Mouse (Mus musculus): ENCODE measurements at regions not wholly inside any gene's neighbourhood (a gene's known extent, or its start where the extent isn't known, plus 50 kb on each side); places are given as distances from the start of the nearest gene placed in this dataset.

- no peak for TF ChIP-seq CTCF (conservative IDR thresholded peaks at IDR 0.05; ENCODE audit: insufficient read depth, insufficient read length, low read depth, low read length)
- TF ChIP-seq POLR2A (IDR thresholded peaks at IDR 0.05; ENCODE audit: low read depth, low read length) = no peak
Measured at GRCm38 (mm10) chr16:15157852-15158251, 159.4 kb upstream of the Gm21897 start.
